Mouse (Mus musculus): Measurements from ENCODE around the gene Ptprm.

- TF ChIP-seq TAL1 (IDR thresholded peaks at IDR 0.05; ENCODE audit: low read length) (no peak), GATA1 (IDR thresholded peaks at IDR 0.05; ENCODE audit: low read length) (no peak)
Measured at GRCm38 (mm10) chr17:66708748-66709147, 645.5 kb downstream of the Ptprm start.
